Mouse (Mus musculus) adrenal gland, postnatal 36 days (tissue): ENCODE results near the gene Tmem18. TPM values are rescaled to one million over a fixed set of nuclear protein-coding genes. Genes with fewer than 3 reads are reported as not detected.

Source experiments
- microRNA-seq: library from miRNA; unstranded; fragments of <30 nt; microRNA quantifications from one replicate; pipeline ENCODE4 v1.2.0, GENCODE M21; 2021
- total RNA-seq, 2 experiments: library from RNA; stranded (reverse); gene quantifications; 2 replicates each; pipeline ENCODE4 v1.2.3; 2021

Tmem18 gene
- total RNA-seq, 2 experiments from 2014 or later, result 18.0 to 22.0 TPM

Small RNA genes lying within 50 kb of the gene (microRNA-seq; reads per million reads assigned to microRNA genes)
- gene Gm25243, result not detected

Other genes starting within 250 kb of the Tmem18 start
- 1 to 10 TPM in 1 of 2 experiments, under 1 TPM in 1; 0.86 to 1.3 TPM for gene Sntg2, start 211.1 kb upstream of the Tmem18 start, total RNA-seq